Mouse (Mus musculus): ENCODE results near the gene Anxa6. TPM values are rescaled to one million over a fixed set of nuclear protein-coding genes. Genes with fewer than 3 reads are reported as not detected.

Gene Anxa6
- polyA plus RNA-seq, 1 experiment from 2014 or later, result 393 TPM

GRCm38 (mm10) chr11:54931405-54932093 is 101.7 kb downstream of the Anxa6 start:
- ATAC-seq (ENCODE audit: low read depth) (no peak), DNase-seq (ENCODE audit: low spot score) (no peak)
- Histone ChIP-seq H3K36me3 (ENCODE audit: control insufficient read depth, insufficient read depth, low read length) (peaks cover 72% of the 10 kb centered on the region), H3K9me3 (ENCODE audit: control insufficient read depth, low read length) (no peaks in the 10 kb centered on the region), H3K9ac (ENCODE audit: low read depth, low read length) (no peak overlapping the region), H3K27me3 (replicated peaks; ENCODE audit: control insufficient read depth, insufficient read depth, low read length) (no peaks in the 10 kb centered on the region), H3K27ac (replicated peaks; ENCODE audit: low read depth, low read length) (no peak overlapping the region), H3K4me3 (ENCODE audit: low read depth, low read length) (no peak overlapping the region), H3K4me2 (ENCODE audit: low read depth, low read length) (no peak overlapping the region), H3K4me1 (ENCODE audit: control insufficient read depth, insufficient read depth, low read length) (no peaks in the 10 kb centered on the region)
- 60% methylated on average over 5 of the region's 5 CpGs for WGBS

- Histone ChIP-seq H3K27ac (replicated peaks; ENCODE audit: low read depth, low read length) (no peak overlapping the region), H3K36me3 (ENCODE audit: control insufficient read depth, insufficient read depth, low read length) (peaks cover 77% of the 10 kb centered on the region), H3K9ac (ENCODE audit: low read depth, low read length) (no peak overlapping the region), H3K9me3 (ENCODE audit: control insufficient read depth, low read length) (no peaks in the 10 kb centered on the region), H3K4me1 (ENCODE audit: control insufficient read depth, insufficient read depth, low read length) (no peaks in the 10 kb centered on the region), H3K4me2 (ENCODE audit: low read depth, low read length) (no peak overlapping the region), H3K27me3 (replicated peaks; ENCODE audit: control insufficient read depth, insufficient read depth, low read length) (no peaks in the 10 kb centered on the region), H3K4me3 (ENCODE audit: low read depth, low read length) (no peak overlapping the region)
- ATAC-seq (ENCODE audit: low read depth) (no peak), DNase-seq (ENCODE audit: low spot score) (peak; percentile 47)
- whole genome bisulfite sequencing, result 70% methylated on average over 7 of the region's 7 CpGs
These were observed 102.8 kb downstream of the Anxa6 start for GRCm38 (mm10) chr11:54930318-54930979.

- Histone ChIP-seq H3K4me3 (ENCODE audit: low read depth, low read length) (no peak overlapping the region), H3K27me3 (replicated peaks; ENCODE audit: control insufficient read depth, insufficient read depth, low read length) (no peaks in the 10 kb centered on the region), H3K27ac (replicated peaks; ENCODE audit: low read depth, low read length) (no peak overlapping the region), H3K9me3 (ENCODE audit: control insufficient read depth, low read length) (no peaks in the 10 kb centered on the region), H3K4me2 (ENCODE audit: low read depth, low read length) (no peak overlapping the region), H3K9ac (ENCODE audit: low read depth, low read length) (no peak overlapping the region), H3K4me1 (ENCODE audit: control insufficient read depth, insufficient read depth, low read length) (no peaks in the 10 kb centered on the region), H3K36me3 (ENCODE audit: control insufficient read depth, insufficient read depth, low read length) (peaks cover 83% of the 10 kb centered on the region)
- no peak for DNase-seq (ENCODE audit: low spot score)
- 87% methylated on average over 8 of the region's 8 CpGs for WGBS
- no peak for ATAC-seq (ENCODE audit: low read depth)
These were observed 103.5 kb downstream of the Anxa6 start for GRCm38 (mm10) chr11:54929744-54930143.

GRCm38 (mm10) chr11:54929290-54929689 is 104.0 kb downstream of the Anxa6 start:
- H3K27ac ChIP-seq (replicated peaks; ENCODE audit: low read depth, low read length), result no peak overlapping the region
- no peak for DNase-seq (ENCODE audit: low spot score)
- WGBS, result 94% methylated on average over 6 of the region's 6 CpGs
- no peaks in the 10 kb centered on the region for H3K9me3 ChIP-seq (ENCODE audit: control insufficient read depth, low read length)
- no peak overlapping the region for H3K4me2 ChIP-seq (ENCODE audit: low read depth, low read length)
- H3K9ac ChIP-seq (ENCODE audit: low read depth, low read length), result no peak overlapping the region
- H3K36me3 ChIP-seq (ENCODE audit: control insufficient read depth, insufficient read depth, low read length), result peaks cover 83% of the 10 kb centered on the region
- no peaks in the 10 kb centered on the region for H3K27me3 ChIP-seq (replicated peaks; ENCODE audit: control insufficient read depth, insufficient read depth, low read length)
- no peak overlapping the region for H3K4me3 ChIP-seq (ENCODE audit: low read depth, low read length)
- H3K4me1 ChIP-seq (ENCODE audit: control insufficient read depth, insufficient read depth, low read length), result no peaks in the 10 kb centered on the region
- ATAC-seq (ENCODE audit: low read depth), result no peak

Other genes with a start within 250 kb of the Anxa6 start
- 72.1 and 84.3 TPM in 2 replicates for gene Cdc42se2, start 245.8 kb downstream of the Anxa6 start, polyA plus RNA-seq (2014; fragmentation: Nextera tagmentation; extraction: Ambion mirVana)
- gene Lyrm7, start 172.5 kb downstream of the Anxa6 start, polyA plus RNA-seq (2014; fragmentation: Nextera tagmentation; extraction: Ambion mirVana), result 10.6 and 11.3 TPM in 2 replicates
- 583 and 620 TPM in 2 replicates for gene Hint1, start 167.1 kb downstream of the Anxa6 start, polyA plus RNA-seq (2014; fragmentation: Nextera tagmentation; extraction: Ambion mirVana)
- 67.7 and 89.8 TPM in 2 replicates for gene Gpx3, start 131.0 kb downstream of the Anxa6 start, polyA plus RNA-seq (2014; fragmentation: Nextera tagmentation; extraction: Ambion mirVana)
- gene Tnip1, start 70.5 kb downstream of the Anxa6 start, polyA plus RNA-seq (2014; fragmentation: Nextera tagmentation; extraction: Ambion mirVana), result 20.4 and 21.0 TPM in 2 replicates
- gene Ccdc69, start 44.7 kb upstream of the Anxa6 start, polyA plus RNA-seq (2014; fragmentation: Nextera tagmentation; extraction: Ambion mirVana), result 2.2 and 2.7 TPM in 2 replicates
- gene Gm2a, start 64.7 kb upstream of the Anxa6 start, polyA plus RNA-seq (2014; fragmentation: Nextera tagmentation; extraction: Ambion mirVana), result 28.2 and 30.3 TPM in 2 replicates
- gene Slc36a3, start 118.3 kb upstream of the Anxa6 start, polyA plus RNA-seq (2014; fragmentation: Nextera tagmentation; extraction: Ambion mirVana), result not detected in 2 replicates
- gene Slc36a2, start 151.6 kb upstream of the Anxa6 start, polyA plus RNA-seq (2014; fragmentation: Nextera tagmentation; extraction: Ambion mirVana), result 3.3 and 6.3 TPM in 2 replicates
- gene Slc36a1, start 170.9 kb upstream of the Anxa6 start, polyA plus RNA-seq (2014; fragmentation: Nextera tagmentation; extraction: Ambion mirVana), result 2.3 and 2.6 TPM in 2 replicates